Mouse (Mus musculus) liver, adult 2 months (tissue): ENCODE measurements around the gene Tnfrsf21.

Source experiments
- CTCF ChIP-seq: fragments of 200-500 bp; IDR thresholded peaks from 2 replicates; pipeline ENCODE4 v1.5.1; 2011; ENCODE audit warnings: low read depth, low read length, control low read depth
- POLR2A ChIP-seq: fragments of 200-500 bp; IDR thresholded peaks from 2 replicates; pipeline ENCODE4 v1.6.1; 2011; ENCODE audit warnings: low read length, control low read depth; ENCODE audit not compliant: insufficient read depth; ENCODE audit errors: extremely low read depth

GRCm38 (mm10) chr17:43023637-43024217 lies 7.4 kb downstream of the Tnfrsf21 start:
- no peak for TF ChIP-seq POLR2A
- no peak for TF ChIP-seq CTCF
